Mouse (Mus musculus): ENCODE measurements at regions not wholly inside any gene's neighbourhood (a gene's known extent, or its start where the extent isn't known, plus 50 kb on each side); places are given as distances from the start of the nearest gene placed in this dataset.
A peak's percentile ranks its signal among the peaks of the same experiment; 100 is the strongest.

DNA sequence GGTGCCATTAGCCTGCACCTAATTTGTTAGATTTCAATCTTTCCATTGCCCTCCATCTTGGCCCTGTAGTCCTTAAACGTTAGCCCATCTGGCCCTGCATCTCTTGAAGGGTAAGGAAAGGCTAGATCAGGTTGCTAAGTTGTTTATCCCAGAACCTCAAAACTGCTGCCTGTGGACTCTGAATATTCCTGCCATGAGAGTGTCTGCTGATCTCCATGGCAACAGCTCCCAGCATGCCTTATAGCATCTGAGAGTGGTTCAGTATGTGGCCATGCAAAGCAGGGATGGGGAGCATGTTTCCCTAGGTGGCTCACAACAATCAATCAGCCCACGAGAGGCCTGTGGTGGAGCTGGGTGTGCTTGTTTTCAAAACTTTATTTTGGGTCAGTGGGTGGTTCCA is 346.3 kb downstream of the Rps24 start:
- H3K36me3 ChIP-seq (ENCODE audit: control insufficient read depth, insufficient read depth, low read length), result no peaks in the 10 kb centered on the region
- H3K27ac ChIP-seq (ENCODE audit: low read depth, low read length), result no peak overlapping the region
- WGBS, result 30% methylated on average over 2 of the region's 2 CpGs
- peaks cover 15% of the 10 kb centered on the region for H3K4me1 ChIP-seq (ENCODE audit: control insufficient read depth, insufficient read depth, low read length)
- H3K27me3 ChIP-seq (ENCODE audit: control insufficient read depth, insufficient read depth, low read length), result no peaks in the 10 kb centered on the region
- ATAC-seq (ENCODE audit: insufficient read depth, low FRiP score, low TSS enrichment) (no peak), DNase-seq (ENCODE audit: low spot score) (no peak)
- H3K9me3 ChIP-seq (ENCODE audit: control insufficient read depth, low read length), result no peaks in the 10 kb centered on the region
- H3K4me3 ChIP-seq (ENCODE audit: low read depth, low read length), result no peak overlapping the region
- H3K9ac ChIP-seq (ENCODE audit: low read length), result no peak overlapping the region
- H3K4me2 ChIP-seq (ENCODE audit: low read depth), result no peak overlapping the region

DNA sequence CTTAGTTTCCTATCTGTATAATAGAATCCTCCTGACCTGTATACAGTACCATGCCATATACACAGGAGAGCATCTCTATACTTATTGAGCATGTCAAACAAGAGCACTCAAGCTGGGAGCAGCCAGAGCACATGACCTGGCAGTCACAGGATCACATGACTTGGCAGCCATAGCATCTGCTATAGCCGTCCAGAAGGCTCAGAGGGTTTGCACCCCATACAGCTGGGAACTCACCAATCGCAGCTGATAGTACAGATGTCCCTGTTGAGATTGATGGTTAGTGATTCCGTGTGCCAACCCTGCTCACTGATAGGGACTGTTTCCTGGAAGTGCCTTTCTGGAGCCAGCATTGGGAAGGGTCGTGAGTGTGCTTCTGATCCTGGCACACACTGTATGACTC is 351.3 kb downstream of the Rps24 start:
- Histone ChIP-seq H3K27me3 (ENCODE audit: control insufficient read depth, insufficient read depth, low read length) (no peaks in the 10 kb centered on the region), H3K4me1 (ENCODE audit: control insufficient read depth, insufficient read depth, low read length) (peaks cover 21% of the 10 kb centered on the region), H3K9me3 (ENCODE audit: control insufficient read depth, low read length) (no peaks in the 10 kb centered on the region), H3K9ac (ENCODE audit: low read length) (no peak overlapping the region), H3K4me2 (ENCODE audit: low read depth) (no peak overlapping the region), H3K27ac (ENCODE audit: low read depth, low read length) (no peak overlapping the region), H3K36me3 (ENCODE audit: control insufficient read depth, insufficient read depth, low read length) (no peaks in the 10 kb centered on the region), H3K4me3 (ENCODE audit: low read depth, low read length) (no peak overlapping the region)
- ATAC-seq (ENCODE audit: insufficient read depth, low FRiP score, low TSS enrichment), result no peak
- 82% methylated on average over 4 of the region's 4 CpGs for WGBS
- no peak for DNase-seq (ENCODE audit: low spot score)

DNA sequence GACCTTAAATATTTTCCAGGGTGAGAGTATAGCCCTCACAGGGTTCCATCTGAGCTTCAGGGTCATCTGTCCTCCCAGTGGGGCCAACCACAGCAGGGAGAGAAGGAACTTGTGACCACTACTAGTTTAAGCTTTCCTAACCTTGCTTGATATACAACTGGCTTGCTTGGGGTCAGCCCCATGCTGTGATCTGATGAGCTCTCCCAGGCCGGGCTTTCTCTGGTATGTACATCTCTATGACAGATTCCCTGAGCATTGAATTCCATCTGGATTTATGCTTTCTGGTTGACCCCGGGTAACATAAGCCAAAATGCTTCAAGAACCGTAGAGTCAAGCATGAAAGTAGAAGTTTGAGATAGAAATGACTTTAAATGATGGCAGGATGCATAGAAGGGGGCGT is 352.1 kb downstream of the Rps24 start:
- no peaks in the 10 kb centered on the region for H3K36me3 ChIP-seq (ENCODE audit: control insufficient read depth, insufficient read depth, low read length)
- H3K4me1 ChIP-seq (ENCODE audit: control insufficient read depth, insufficient read depth, low read length), result peaks cover 21% of the 10 kb centered on the region
- no peak overlapping the region for H3K9ac ChIP-seq (ENCODE audit: low read length)
- H3K4me2 ChIP-seq (ENCODE audit: low read depth), result no peak overlapping the region
- 57% methylated on average over 4 of the region's 4 CpGs for WGBS
- H3K4me3 ChIP-seq (ENCODE audit: low read depth, low read length), result no peak overlapping the region
- H3K9me3 ChIP-seq (ENCODE audit: control insufficient read depth, low read length), result no peaks in the 10 kb centered on the region
- no peaks in the 10 kb centered on the region for H3K27me3 ChIP-seq (ENCODE audit: control insufficient read depth, insufficient read depth, low read length)
- no peak overlapping the region for H3K27ac ChIP-seq (ENCODE audit: low read depth, low read length)
- no peak for DNase-seq (ENCODE audit: low spot score)
- ATAC-seq (ENCODE audit: insufficient read depth, low FRiP score, low TSS enrichment), result no peak

DNA sequence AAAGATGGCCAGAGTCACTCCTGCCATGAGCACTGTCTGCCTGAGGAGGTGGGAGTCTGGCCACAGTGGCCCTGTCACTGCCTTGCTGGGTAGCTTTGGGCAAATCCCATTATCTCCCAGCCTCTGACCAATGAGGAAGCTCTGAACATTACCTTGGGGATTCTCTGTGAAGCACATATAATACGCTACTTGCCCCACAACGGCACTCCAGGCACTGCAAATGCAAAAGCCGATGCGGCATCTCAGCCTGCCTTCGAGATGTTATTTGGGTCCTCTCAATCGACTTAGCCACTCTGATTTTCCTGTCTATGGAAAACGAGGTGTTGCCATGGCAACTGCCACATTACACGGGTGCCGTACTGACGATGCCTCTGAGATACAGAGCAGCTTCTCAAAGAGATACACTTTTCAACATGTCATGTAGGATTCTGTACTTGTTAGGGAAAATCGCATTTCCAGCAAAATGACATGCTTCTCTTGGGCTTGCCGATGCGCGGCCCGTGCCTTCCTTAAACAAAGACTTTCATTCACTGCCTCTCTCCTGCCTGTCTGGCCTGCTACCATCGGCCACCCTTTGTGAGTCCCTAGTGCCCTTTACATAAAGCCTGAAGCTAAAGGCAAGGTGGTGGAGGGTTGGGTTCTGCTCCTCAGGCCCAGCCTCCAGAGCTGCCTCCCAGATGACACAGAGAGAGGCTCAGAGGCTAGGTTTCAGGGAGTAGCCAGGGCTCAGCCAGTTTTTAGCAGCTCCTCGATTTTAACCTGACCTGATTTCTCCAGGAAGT is 355.0 kb downstream of the Rps24 start:
- Histone ChIP-seq H3K9ac (ENCODE audit: low read length) (peak overlapping the region; percentile 27), H3K9me3 (ENCODE audit: control insufficient read depth, low read length) (no peaks in the 10 kb centered on the region), H3K27me3 (ENCODE audit: control insufficient read depth, insufficient read depth, low read length) (no peaks in the 10 kb centered on the region), H3K36me3 (ENCODE audit: control insufficient read depth, insufficient read depth, low read length) (no peaks in the 10 kb centered on the region), H3K4me1 (ENCODE audit: control insufficient read depth, insufficient read depth, low read length) (peaks cover 21% of the 10 kb centered on the region), H3K27ac (ENCODE audit: low read depth, low read length) (peak overlapping the region; percentile 76), H3K4me2 (ENCODE audit: low read depth) (no peak overlapping the region; the same call in 1 of the 2 replicates), H3K4me3 (ENCODE audit: low read depth, low read length) (no peak overlapping the region)
- peak; percentile 74 for DNase-seq (ENCODE audit: low spot score)
- ATAC-seq (ENCODE audit: insufficient read depth, low FRiP score, low TSS enrichment), result peak; percentile 55
- WGBS, result 35% methylated on average over 17 of the region's 17 CpGs

DNA sequence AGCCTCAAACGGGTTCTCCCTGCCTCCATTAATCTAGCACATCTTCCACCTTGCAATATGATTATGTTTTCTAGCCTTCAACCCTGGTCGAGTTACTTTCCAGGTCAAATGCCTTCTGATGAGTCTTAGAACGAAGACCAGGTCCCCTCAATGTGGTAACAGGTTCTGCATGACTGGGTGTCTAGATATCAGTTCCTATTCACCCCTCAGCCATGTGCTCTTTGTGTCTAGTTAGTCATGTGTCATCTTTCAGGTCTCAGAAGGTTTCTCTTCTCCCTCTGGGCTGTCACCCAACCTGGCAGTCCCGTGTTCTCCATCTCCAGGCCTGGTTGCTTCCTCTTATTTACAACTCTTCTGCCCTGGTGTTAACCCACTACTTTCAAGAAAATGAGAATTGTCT is 356.7 kb downstream of the Rps24 start:
- Histone ChIP-seq H3K27me3 (ENCODE audit: control insufficient read depth, insufficient read depth, low read length) (no peaks in the 10 kb centered on the region), H3K4me1 (ENCODE audit: control insufficient read depth, insufficient read depth, low read length) (peaks cover 21% of the 10 kb centered on the region), H3K4me3 (ENCODE audit: low read depth, low read length) (no peak overlapping the region), H3K27ac (ENCODE audit: low read depth, low read length) (no peak overlapping the region), H3K9ac (ENCODE audit: low read length) (no peak overlapping the region), H3K36me3 (ENCODE audit: control insufficient read depth, insufficient read depth, low read length) (no peaks in the 10 kb centered on the region), H3K4me2 (ENCODE audit: low read depth) (no peak overlapping the region), H3K9me3 (ENCODE audit: control insufficient read depth, low read length) (no peaks in the 10 kb centered on the region)
- ATAC-seq (ENCODE audit: insufficient read depth, low FRiP score, low TSS enrichment) (no peak), DNase-seq (ENCODE audit: low spot score) (no peak)
- 76% methylated on average over 4 of the region's 4 CpGs for WGBS

DNA sequence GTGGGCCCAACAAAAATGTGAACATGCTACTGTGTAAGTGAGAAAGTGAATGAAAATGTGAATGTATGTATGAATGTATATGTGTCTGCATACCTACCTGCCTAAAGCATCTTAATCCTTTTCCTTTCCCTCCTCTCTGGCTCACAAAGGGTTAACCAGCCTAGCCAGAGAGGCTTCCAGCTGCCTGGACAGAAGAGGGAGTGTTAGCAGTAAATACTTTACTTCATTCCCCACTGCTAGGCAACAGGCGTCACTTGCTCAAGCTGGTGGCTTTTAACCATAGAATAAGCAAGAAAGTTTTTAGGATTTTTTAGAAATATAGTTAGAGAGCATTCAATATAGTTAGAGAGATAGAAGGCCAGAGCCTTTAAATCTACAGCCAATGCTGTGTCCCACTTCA is 363.6 kb downstream of the Rps24 start:
- Histone ChIP-seq H3K27me3 (ENCODE audit: control insufficient read depth, insufficient read depth, low read length) (no peaks in the 10 kb centered on the region), H3K27ac (ENCODE audit: low read depth, low read length) (no peak overlapping the region), H3K4me3 (ENCODE audit: low read depth, low read length) (no peak overlapping the region), H3K36me3 (ENCODE audit: control insufficient read depth, insufficient read depth, low read length) (no peaks in the 10 kb centered on the region), H3K9ac (ENCODE audit: low read length) (no peak overlapping the region), H3K9me3 (ENCODE audit: control insufficient read depth, low read length) (no peaks in the 10 kb centered on the region), H3K4me2 (ENCODE audit: low read depth) (no peak overlapping the region), H3K4me1 (ENCODE audit: control insufficient read depth, insufficient read depth, low read length) (no peaks in the 10 kb centered on the region; the same call in 1 of the 2 replicates)
- ATAC-seq (ENCODE audit: insufficient read depth, low FRiP score, low TSS enrichment) (no peak), DNase-seq (ENCODE audit: low spot score) (no peak)
- 6% methylated on average over 1 of the region's 1 CpGs for WGBS

DNA sequence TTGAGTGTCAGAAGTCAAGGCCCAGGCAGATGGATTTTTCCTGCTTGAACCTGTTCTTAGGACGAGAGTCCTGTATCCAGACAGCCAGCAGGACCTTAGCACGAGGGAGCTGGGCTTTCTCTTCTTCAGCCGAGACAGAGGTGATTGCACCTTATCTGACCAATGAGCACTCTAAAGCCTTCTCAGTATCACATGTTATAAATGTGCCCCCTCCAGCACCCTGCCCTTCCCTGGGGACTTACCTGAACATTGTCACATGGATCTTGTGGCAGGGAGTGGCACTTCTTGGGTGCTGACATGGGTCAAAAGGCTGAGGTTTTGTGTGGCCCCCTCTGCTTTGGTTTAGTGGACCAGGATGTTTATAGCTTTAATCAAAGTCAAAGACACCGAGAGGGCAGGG is 367.5 kb downstream of the Rps24 start:
- H3K27ac ChIP-seq (ENCODE audit: low read depth, low read length), result no peak overlapping the region
- H3K4me2 ChIP-seq (ENCODE audit: low read depth), result no peak overlapping the region
- WGBS, result 60% methylated on average over 4 of the region's 4 CpGs
- H3K36me3 ChIP-seq (ENCODE audit: control insufficient read depth, insufficient read depth, low read length), result no peaks in the 10 kb centered on the region
- H3K27me3 ChIP-seq (ENCODE audit: control insufficient read depth, insufficient read depth, low read length), result no peaks in the 10 kb centered on the region
- H3K9ac ChIP-seq (ENCODE audit: low read length), result no peak overlapping the region
- no peak overlapping the region for H3K4me3 ChIP-seq (ENCODE audit: low read depth, low read length)
- H3K9me3 ChIP-seq (ENCODE audit: control insufficient read depth, low read length), result no peaks in the 10 kb centered on the region
- no peaks in the 10 kb centered on the region for H3K4me1 ChIP-seq (ENCODE audit: control insufficient read depth, insufficient read depth, low read length)
- ATAC-seq (ENCODE audit: insufficient read depth, low FRiP score, low TSS enrichment) (no peak), DNase-seq (ENCODE audit: low spot score) (no peak)

DNA sequence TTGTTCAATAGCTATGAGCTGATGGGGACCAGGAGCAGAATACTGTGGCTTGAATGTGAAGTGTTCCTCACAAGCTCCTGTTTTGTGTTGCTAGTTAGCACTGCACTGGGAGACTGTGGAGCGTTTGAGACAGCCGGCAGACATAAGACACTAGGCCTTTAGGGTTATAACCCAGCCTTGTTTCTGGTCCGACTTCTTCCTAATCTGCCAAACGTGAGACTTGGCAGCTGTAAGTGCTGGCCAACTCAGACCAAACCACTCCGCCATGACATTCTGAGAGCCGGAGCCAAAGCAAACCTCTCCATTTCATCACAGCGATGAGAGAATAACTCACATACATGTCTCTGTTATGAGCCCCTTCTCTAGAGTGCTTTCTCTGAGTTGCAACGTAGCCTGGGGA is 375.2 kb downstream of the Rps24 start:
- no peak overlapping the region for H3K4me3 ChIP-seq (ENCODE audit: low read depth, low read length)
- ATAC-seq (ENCODE audit: insufficient read depth, low FRiP score, low TSS enrichment) (no peak), DNase-seq (ENCODE audit: low spot score) (no peak)
- no peak overlapping the region for H3K9ac ChIP-seq (ENCODE audit: low read length)
- H3K27me3 ChIP-seq (ENCODE audit: control insufficient read depth, insufficient read depth, low read length), result no peaks in the 10 kb centered on the region
- no peaks in the 10 kb centered on the region for H3K4me1 ChIP-seq (ENCODE audit: control insufficient read depth, insufficient read depth, low read length)
- WGBS, result 92% methylated on average over 8 of the region's 8 CpGs
- no peaks in the 10 kb centered on the region for H3K9me3 ChIP-seq (ENCODE audit: control insufficient read depth, low read length)
- no peak overlapping the region for H3K4me2 ChIP-seq (ENCODE audit: low read depth)
- no peaks in the 10 kb centered on the region for H3K36me3 ChIP-seq (ENCODE audit: control insufficient read depth, insufficient read depth, low read length)
- H3K27ac ChIP-seq (ENCODE audit: low read depth, low read length), result no peak overlapping the region

DNA sequence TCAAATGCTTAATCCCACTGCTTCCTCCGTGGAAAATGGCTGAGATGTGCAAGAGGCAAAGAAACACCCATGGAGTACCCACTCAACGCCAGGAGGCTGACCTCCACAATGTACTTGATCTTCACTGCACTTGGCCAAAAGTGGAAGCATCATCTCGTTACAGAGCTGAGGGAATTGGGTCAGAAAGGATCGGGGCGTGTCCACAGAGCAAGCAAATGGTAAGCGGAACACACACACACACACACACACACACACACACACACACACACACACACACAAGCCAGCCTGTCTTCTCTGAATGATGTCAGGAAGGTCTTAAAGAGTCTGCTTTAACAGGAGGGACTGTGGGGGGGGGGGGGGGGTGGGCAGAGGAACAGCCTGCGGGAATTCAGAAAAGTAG is 375.7 kb downstream of the Rps24 start:
- no peak overlapping the region for H3K27ac ChIP-seq (ENCODE audit: low read depth, low read length)
- ATAC-seq (ENCODE audit: insufficient read depth, low FRiP score, low TSS enrichment), result no peak
- no peak overlapping the region for H3K4me2 ChIP-seq (ENCODE audit: low read depth)
- H3K27me3 ChIP-seq (ENCODE audit: control insufficient read depth, insufficient read depth, low read length), result no peaks in the 10 kb centered on the region
- H3K9ac ChIP-seq (ENCODE audit: low read length), result no peak overlapping the region
- no peak overlapping the region for H3K4me3 ChIP-seq (ENCODE audit: low read depth, low read length)
- no peaks in the 10 kb centered on the region for H3K36me3 ChIP-seq (ENCODE audit: control insufficient read depth, insufficient read depth, low read length)
- H3K4me1 ChIP-seq (ENCODE audit: control insufficient read depth, insufficient read depth, low read length), result no peaks in the 10 kb centered on the region
- DNase-seq (ENCODE audit: low spot score), result no peak
- no peaks in the 10 kb centered on the region for H3K9me3 ChIP-seq (ENCODE audit: control insufficient read depth, low read length)
- WGBS, result 89% methylated on average over 7 of the region's 7 CpGs

All from neural tube, embryonic 11.5 days (tissue).